Mouse (Mus musculus): ENCODE measurements around the gene Car1. TPM values are rescaled to one million over a fixed set of nuclear protein-coding genes. Genes with fewer than 3 reads are reported as not detected.

Car1 gene
- polyA plus RNA-seq, 1 experiment = 69.9 TPM

DNA sequence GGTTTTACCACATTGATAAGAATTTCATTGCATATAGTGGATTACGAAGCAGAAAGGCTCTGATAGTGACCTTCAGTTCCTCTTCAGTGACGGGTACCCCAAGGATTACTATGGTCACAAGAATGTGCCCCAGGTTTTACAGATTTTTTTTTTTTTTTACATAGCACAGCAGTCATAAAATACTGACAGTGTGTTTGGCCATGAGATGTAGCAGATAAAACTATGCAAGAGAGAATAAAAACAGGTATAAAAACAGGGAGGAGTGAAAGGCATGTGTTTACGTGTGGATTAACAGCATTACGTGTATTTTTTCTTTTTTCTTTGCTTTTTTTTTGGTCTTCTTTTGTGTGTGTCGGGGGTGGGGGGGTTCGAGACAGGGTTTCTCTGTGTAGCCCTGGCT lies 3.3 kb downstream of the Car1 start:
- TF ChIP-seq POLR2A (IDR thresholded peaks at IDR 0.05; ENCODE audit: low read depth, low read length) = no peak
- TF ChIP-seq CTCF (IDR thresholded peaks at IDR 0.05; ENCODE audit: extremely low read depth, insufficient read depth, insufficient read length, insufficient replicate concordance) = no peak
- H3K27ac ChIP-seq (ENCODE audit: insufficient read depth, low read length) = no peak overlapping the region
- H3K4me1 ChIP-seq (ENCODE audit: control insufficient read depth, insufficient read depth, insufficient read length) = no peaks in the 10 kb centered on the region
- H3K4me3 ChIP-seq (ENCODE audit: extremely low read depth, insufficient read depth, insufficient read length) = no peak overlapping the region
- no peaks in the 10 kb centered on the region for H3K27me3 ChIP-seq (ENCODE audit: control insufficient read depth, insufficient read depth, low read length)
- whole genome bisulfite sequencing = 83% methylated on average over 6 of the region's 6 CpGs
- no peaks in the 10 kb centered on the region for H3K36me3 ChIP-seq (ENCODE audit: control insufficient read depth, insufficient read depth, low read length)
- DNase-seq (ENCODE audit: low read depth in 1 of 2, low spot score in 2 of 2) = no peak

DNA sequence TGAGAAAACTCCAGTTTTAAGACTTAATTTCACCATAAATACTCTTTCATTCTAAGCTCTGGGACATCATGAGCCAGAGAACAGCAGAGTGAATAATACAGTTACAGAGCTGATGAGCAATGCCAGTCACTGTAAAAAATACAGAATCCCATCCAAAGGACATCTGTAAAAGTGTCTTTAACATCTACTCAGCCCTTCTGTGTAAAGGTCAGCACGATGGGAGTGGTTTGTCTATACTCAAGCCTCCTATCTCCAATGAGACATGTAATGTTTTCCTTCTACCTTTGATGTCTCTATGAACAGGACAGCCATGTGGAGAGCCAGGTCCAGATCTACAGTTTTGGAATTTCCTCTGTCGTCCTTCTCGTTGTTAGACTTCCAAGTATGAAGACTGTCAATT lies 11.1 kb downstream of the Car1 start:
- no peak for DNase-seq (ENCODE audit: low read depth in 1 of 2, low spot score in 2 of 2)
- H3K4me1 ChIP-seq (ENCODE audit: control insufficient read depth, insufficient read depth, insufficient read length) = no peaks in the 10 kb centered on the region
- H3K36me3 ChIP-seq (ENCODE audit: control insufficient read depth, insufficient read depth, low read length) = no peaks in the 10 kb centered on the region
- H3K27me3 ChIP-seq (ENCODE audit: control insufficient read depth, insufficient read depth, low read length) = no peaks in the 10 kb centered on the region
- H3K27ac ChIP-seq (ENCODE audit: insufficient read depth, low read length) = no peak overlapping the region
- WGBS = 86% methylated on average over 3 of the region's 3 CpGs
- TF ChIP-seq POLR2A (IDR thresholded peaks at IDR 0.05; ENCODE audit: low read depth, low read length) (no peak), CTCF (IDR thresholded peaks at IDR 0.05; ENCODE audit: extremely low read depth, insufficient read depth, insufficient read length, insufficient replicate concordance) (no peak)
- H3K4me3 ChIP-seq (ENCODE audit: extremely low read depth, insufficient read depth, insufficient read length) = no peak overlapping the region

DNA sequence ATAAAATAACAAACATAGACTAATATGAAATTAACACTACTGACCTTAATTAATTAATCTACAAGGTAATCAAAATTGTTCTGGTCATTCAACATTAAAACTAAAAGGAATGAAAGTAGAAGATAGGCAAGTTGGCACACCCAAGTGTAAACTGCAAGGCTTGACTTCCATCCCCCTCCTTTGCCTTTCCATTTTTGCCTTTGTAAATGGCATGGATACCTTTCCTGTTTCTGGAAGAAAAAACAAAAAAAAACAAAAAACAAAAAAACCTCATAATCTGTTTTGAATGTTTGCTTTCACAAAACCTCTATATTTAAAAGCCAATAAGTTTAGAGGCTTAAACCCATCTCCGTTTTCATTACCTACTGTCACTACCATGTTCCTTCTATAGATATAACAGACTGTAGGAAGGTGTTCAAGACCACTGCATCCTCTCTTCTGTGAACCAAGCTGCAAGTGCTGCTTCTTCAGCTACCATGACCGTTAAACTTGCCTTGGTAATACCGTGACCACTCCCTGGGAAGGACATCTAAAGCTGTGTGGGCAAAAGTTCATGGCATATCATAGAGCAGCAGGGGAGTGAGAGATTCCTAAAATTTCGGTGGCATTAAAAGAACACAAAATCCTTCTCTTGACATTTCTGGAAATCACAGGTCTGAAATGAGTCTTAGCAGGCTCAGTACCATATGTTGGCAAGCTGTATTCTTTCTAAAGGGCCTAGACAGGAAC lies 12.7 kb downstream of the Car1 start:
- Histone ChIP-seq H3K27ac (ENCODE audit: insufficient read depth, low read length) (no peak overlapping the region), H3K4me1 (ENCODE audit: control insufficient read depth, insufficient read depth, insufficient read length) (no peaks in the 10 kb centered on the region), H3K4me3 (ENCODE audit: extremely low read depth, insufficient read depth, insufficient read length) (no peak overlapping the region), H3K27me3 (ENCODE audit: control insufficient read depth, insufficient read depth, low read length) (no peaks in the 10 kb centered on the region), H3K36me3 (ENCODE audit: control insufficient read depth, insufficient read depth, low read length) (no peaks in the 10 kb centered on the region)
- 82% methylated on average over 4 of the region's 4 CpGs for WGBS
- no peak for DNase-seq (ENCODE audit: low read depth in 1 of 2, low spot score in 2 of 2)
- no peak for TF ChIP-seq POLR2A (IDR thresholded peaks at IDR 0.05; ENCODE audit: low read depth, low read length)
- no peak for TF ChIP-seq CTCF (IDR thresholded peaks at IDR 0.05; ENCODE audit: extremely low read depth, insufficient read depth, insufficient read length, insufficient replicate concordance)

DNA sequence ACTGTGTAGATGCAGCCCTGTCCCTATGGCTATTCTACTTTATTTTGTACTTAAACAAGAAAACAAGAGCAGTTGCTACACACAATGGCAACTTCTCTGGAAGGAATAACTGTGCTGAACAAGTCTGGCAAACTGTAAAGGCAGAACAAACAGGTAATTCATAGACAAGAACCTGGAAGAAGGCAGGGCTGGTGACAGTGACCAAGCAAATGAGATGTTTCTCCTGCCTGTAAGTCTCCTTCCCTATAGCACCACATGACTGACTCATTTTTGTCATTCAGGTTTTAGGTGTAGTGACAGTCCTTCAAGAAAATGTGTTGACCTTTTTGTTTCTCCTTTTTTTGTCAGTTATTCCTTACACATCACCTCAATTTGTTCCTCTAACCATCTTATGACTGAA lies 16.1 kb downstream of the Car1 start:
- Histone ChIP-seq H3K27me3 (ENCODE audit: control insufficient read depth, insufficient read depth, low read length) (no peaks in the 10 kb centered on the region), H3K36me3 (ENCODE audit: control insufficient read depth, insufficient read depth, low read length) (no peaks in the 10 kb centered on the region), H3K4me1 (ENCODE audit: control insufficient read depth, insufficient read depth, insufficient read length) (no peaks in the 10 kb centered on the region), H3K27ac (ENCODE audit: insufficient read depth, low read length) (no peak overlapping the region), H3K4me3 (ENCODE audit: extremely low read depth, insufficient read depth, insufficient read length) (no peak overlapping the region)
- no peak for DNase-seq (ENCODE audit: low read depth in 1 of 2, low spot score in 2 of 2)
- TF ChIP-seq POLR2A (IDR thresholded peaks at IDR 0.05; ENCODE audit: low read depth, low read length) (no peak), CTCF (IDR thresholded peaks at IDR 0.05; ENCODE audit: extremely low read depth, insufficient read depth, insufficient read length, insufficient replicate concordance) (no peak)

DNA sequence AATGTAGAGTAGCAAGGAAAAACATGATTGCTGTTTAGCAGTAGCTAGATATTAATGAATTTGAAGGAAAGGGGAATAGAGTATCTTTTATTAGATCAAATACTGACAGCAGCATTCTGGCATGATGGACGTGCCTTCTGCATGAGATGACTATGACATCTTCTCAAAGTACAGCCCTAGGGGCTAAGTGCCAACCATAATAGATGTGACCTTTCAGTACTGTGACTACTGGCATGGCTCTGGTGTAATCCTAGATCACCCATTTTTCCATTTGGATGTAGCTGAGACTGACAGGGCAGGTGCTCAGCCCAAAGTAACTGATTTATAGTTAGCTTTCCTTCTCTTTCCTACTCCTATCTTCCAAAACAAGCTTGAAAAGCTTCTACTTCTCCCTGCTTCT lies 20.6 kb downstream of the Car1 start:
- no peak for DNase-seq (ENCODE audit: low read depth in 1 of 2, low spot score in 2 of 2)
- 72% methylated on average over 1 of the region's 1 CpGs for WGBS

DNA sequence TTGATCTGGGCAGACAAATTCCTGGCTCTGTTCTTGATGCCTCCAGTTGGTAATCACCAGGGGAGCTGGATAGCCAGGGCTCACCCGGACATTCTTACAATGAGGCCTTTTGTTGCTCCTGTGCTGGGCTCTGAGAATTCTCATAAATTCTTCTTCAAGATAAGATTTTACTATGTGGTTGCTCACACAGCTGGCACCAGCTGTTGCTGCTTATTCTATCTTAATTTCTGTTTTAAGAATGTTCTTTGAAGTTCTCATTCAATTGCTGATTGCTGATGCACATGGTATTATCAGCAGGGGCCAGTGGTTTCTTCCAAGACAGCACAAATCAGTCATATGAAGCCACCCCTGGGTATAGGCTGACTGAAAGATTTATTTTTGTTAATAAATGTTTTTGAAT lies 21.0 kb downstream of the Car1 start:
- WGBS = 83% methylated on average over 1 of the region's 1 CpGs
- Histone ChIP-seq H3K4me1 (ENCODE audit: control insufficient read depth, insufficient read depth, insufficient read length) (no peaks in the 10 kb centered on the region), H3K27ac (ENCODE audit: insufficient read depth, low read length) (no peak overlapping the region), H3K27me3 (ENCODE audit: control insufficient read depth, insufficient read depth, low read length) (no peaks in the 10 kb centered on the region), H3K36me3 (ENCODE audit: control insufficient read depth, insufficient read depth, low read length) (no peaks in the 10 kb centered on the region), H3K4me3 (ENCODE audit: extremely low read depth, insufficient read depth, insufficient read length) (no peak overlapping the region)
- DNase-seq (ENCODE audit: low read depth in 1 of 2, low spot score in 2 of 2) = no peak
- TF ChIP-seq CTCF (IDR thresholded peaks at IDR 0.05; ENCODE audit: extremely low read depth, insufficient read depth, insufficient read length, insufficient replicate concordance) (no peak), POLR2A (IDR thresholded peaks at IDR 0.05; ENCODE audit: low read depth, low read length) (no peak)

More for the DNA sequence above, 20.6 kb downstream of the Car1 start:
- Histone ChIP-seq H3K4me1 (ENCODE audit: control insufficient read depth, insufficient read depth, insufficient read length) (no peaks in the 10 kb centered on the region), H3K27me3 (ENCODE audit: control insufficient read depth, insufficient read depth, low read length) (no peaks in the 10 kb centered on the region), H3K4me3 (ENCODE audit: extremely low read depth, insufficient read depth, insufficient read length) (no peak overlapping the region), H3K27ac (ENCODE audit: insufficient read depth, low read length) (no peak overlapping the region), H3K36me3 (ENCODE audit: control insufficient read depth, insufficient read depth, low read length) (no peaks in the 10 kb centered on the region)
- TF ChIP-seq CTCF (IDR thresholded peaks at IDR 0.05; ENCODE audit: extremely low read depth, insufficient read depth, insufficient read length, insufficient replicate concordance) (no peak), POLR2A (IDR thresholded peaks at IDR 0.05; ENCODE audit: low read depth, low read length) (no peak)

DNA sequence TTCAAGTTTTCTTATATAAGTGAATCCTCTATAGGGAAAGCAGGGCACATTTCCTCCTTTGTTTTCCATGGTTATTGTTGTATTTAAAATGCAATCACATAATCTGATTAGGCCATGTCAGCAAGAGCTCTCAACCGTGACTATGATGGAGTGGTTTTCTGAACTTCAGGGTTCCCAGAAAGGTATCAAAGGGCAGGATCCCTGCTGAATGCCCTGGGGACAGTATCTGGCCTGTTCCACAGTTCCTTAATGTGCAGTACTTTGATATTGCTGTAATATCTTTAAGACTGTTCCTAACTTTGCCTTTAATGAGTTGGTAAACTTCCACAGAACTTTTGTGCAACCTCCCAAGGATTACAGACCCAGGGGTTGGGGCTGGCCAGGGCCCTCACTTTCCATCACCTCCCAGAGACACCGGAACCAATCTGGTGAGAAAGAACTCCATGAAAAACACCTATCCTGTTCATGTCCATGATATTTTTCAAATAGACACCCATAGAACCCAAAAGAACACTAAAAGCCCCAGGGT lies 21.6 kb downstream of the Car1 start:
- no peak overlapping the region for H3K4me3 ChIP-seq (ENCODE audit: extremely low read depth, insufficient read depth, insufficient read length)
- H3K36me3 ChIP-seq (ENCODE audit: control insufficient read depth, insufficient read depth, low read length) = no peaks in the 10 kb centered on the region
- H3K4me1 ChIP-seq (ENCODE audit: control insufficient read depth, insufficient read depth, insufficient read length) = no peaks in the 10 kb centered on the region
- no peak for TF ChIP-seq POLR2A (IDR thresholded peaks at IDR 0.05; ENCODE audit: low read depth, low read length)
- no peak overlapping the region for H3K27ac ChIP-seq (ENCODE audit: insufficient read depth, low read length)
- no peaks in the 10 kb centered on the region for H3K27me3 ChIP-seq (ENCODE audit: control insufficient read depth, insufficient read depth, low read length)
- WGBS = 78% methylated on average over 2 of the region's 2 CpGs
- no peak for DNase-seq (ENCODE audit: low read depth in 1 of 2, low spot score in 2 of 2)

All from spleen, adult 2 months (tissue).